7 mouse cellular contexts compared by ENCODE assay signal in genomic region chr13:111044328-111045002, GRCm38 (mm10).
A peak's percentile ranks its signal among the peaks of the same experiment; 100 is the strongest.
DNase-seq lines count a peak whose midpoint lies in the region; ATAC-seq and TF ChIP-seq lines count a peak whose summit lies in the region.

No protein-coding gene starts in this region.

- TF ChIP-seq POLR2A in lung, adult 2 months (IDR thresholded peaks at IDR 0.05; ENCODE audit: borderline replicate concordance, extremely low read depth, low read depth, low read length): no peak

- H3K4me3 ChIP-seq in lung, embryonic 14.5 days (ENCODE audit: low read depth, low read length): no peak overlapping the region
- no peak overlapping the region for H3K4me3 ChIP-seq in lung, adult 2 months (replicated peaks; ENCODE audit: extremely low read depth, low read depth, low read length)
- no peak overlapping the region for H3K4me3 ChIP-seq in heart, embryonic 15.5 days
- no peak overlapping the region for H3K4me3 ChIP-seq in stomach, embryonic 15.5 days (replicated peaks)

- H3K9ac ChIP-seq in lung, embryonic 14.5 days: no peak overlapping the region
- H3K9ac ChIP-seq in heart, embryonic 15.5 days: no peak overlapping the region
- H3K9ac ChIP-seq in stomach, embryonic 15.5 days: no peak overlapping the region

- ATAC-seq in lung, embryonic 14.5 days (ENCODE audit: insufficient read depth): peak; percentile 64; the same call in 1 of the 2 replicates
- peak; percentile 79 for ATAC-seq in heart, embryonic 15.5 days (replicated peaks; ENCODE audit: insufficient number of reproducible peaks, insufficient read depth, low FRiP score, low read depth)
- peak; percentile 66 for ATAC-seq in stomach, embryonic 15.5 days (ENCODE audit: insufficient read depth, low FRiP score, low read depth)

- peaks cover 3% of the 10 kb centered on the region; the same call in 1 of the 2 replicates for H3K4me1 ChIP-seq in lung, embryonic 14.5 days (ENCODE audit: insufficient read depth)
- no peaks in the 10 kb centered on the region for H3K4me1 ChIP-seq in lung, adult 2 months (ENCODE audit: control insufficient read depth, insufficient read depth, low read length)
- H3K4me1 ChIP-seq in heart, embryonic 15.5 days (replicated peaks): peaks cover 10% of the 10 kb centered on the region
- H3K4me1 ChIP-seq in stomach, embryonic 15.5 days: 0 out of 2 replicates have a peak, but pooled peaks cover 6% of the 10 kb centered on the region

- H3K9me3 ChIP-seq in lung, embryonic 14.5 days (ENCODE audit: low read depth, low read length): no peaks in the 10 kb centered on the region
- no peaks in the 10 kb centered on the region for H3K9me3 ChIP-seq in heart, embryonic 15.5 days (replicated peaks)
- no peaks in the 10 kb centered on the region for H3K9me3 ChIP-seq in stomach, embryonic 15.5 days

- intact Hi-C loops in left cerebral cortex, postnatal 25 days (cut with DNase I): loop anchor here (1.0 to 10.0 kb wide), 8 partner anchors 52 to 652 kb away; no protein-coding TSS in a partner anchor

- peak overlapping the region; percentile 52; the same call in 1 of the 2 replicates for H3K27ac ChIP-seq in lung, embryonic 14.5 days (ENCODE audit: low read depth)
- peak overlapping the region; percentile 47 for H3K27ac ChIP-seq in heart, embryonic 15.5 days
- no peak overlapping the region for H3K27ac ChIP-seq in stomach, embryonic 15.5 days

- no peaks in the 10 kb centered on the region for H3K27me3 ChIP-seq in lung, embryonic 14.5 days (ENCODE audit: insufficient read depth, low read length)
- no peaks in the 10 kb centered on the region for H3K27me3 ChIP-seq in heart, embryonic 15.5 days
- no peaks in the 10 kb centered on the region for H3K27me3 ChIP-seq in stomach, embryonic 15.5 days (replicated peaks)

- TF ChIP-seq CTCF in lung, embryonic 14.5 days (IDR thresholded peaks at IDR 0.05; ENCODE audit: low read depth): no peak
- no peak for TF ChIP-seq CTCF in lung, adult 2 months (IDR thresholded peaks at IDR 0.05; ENCODE audit: insufficient read depth, low read length)

- no peaks in the 10 kb centered on the region for H3K36me3 ChIP-seq in lung, embryonic 14.5 days (ENCODE audit: insufficient read depth)
- no peaks in the 10 kb centered on the region for H3K36me3 ChIP-seq in heart, embryonic 15.5 days
- no peaks in the 10 kb centered on the region for H3K36me3 ChIP-seq in stomach, embryonic 15.5 days

- DNase-seq in lung, embryonic 14.5 days: peak; percentile 65
- DNase-seq in lung, adult 2 months: no peak
- DNase-seq in left cerebral cortex, postnatal 25 days (ENCODE audit: low spot score in 2 of 2): peak; percentile 73 to 96
- no peak for DNase-seq in spleen, adult 12 weeks (ENCODE audit: low spot score)
- DNase-seq in neural tube, embryonic 10.5 days (ENCODE audit: extremely low spot score, low spot score): no peak

- no peak overlapping the region for H3K4me2 ChIP-seq in lung, embryonic 14.5 days
- H3K4me2 ChIP-seq in heart, embryonic 15.5 days: peak overlapping the region; percentile 18; the same call in 1 of the 2 replicates
- no peak overlapping the region for H3K4me2 ChIP-seq in stomach, embryonic 15.5 days

- WGBS in lung, embryonic 14.5 days: 19% methylated on average over 10 of the region's 10 CpGs
- WGBS in lung, adult 2 months: 24% methylated on average over 10 of the region's 10 CpGs
- WGBS in heart, embryonic 15.5 days: 18% methylated on average over 10 of the region's 10 CpGs
- WGBS in stomach, embryonic 15.5 days: 36% methylated on average over 10 of the region's 10 CpGs

Comparison
In these comparisons a context has a peak if more than half of its experiments do, and no peak if none do; other contexts are left out.
1. DNase-seq: peak in lung, embryonic 14.5 days (single experiment) and left cerebral cortex, postnatal 25 days (2 of 2); none in lung, adult 2 months (single experiment), spleen, adult 12 weeks (single experiment) and neural tube, embryonic 10.5 days (single experiment).
2. Peak in every context shown above with its lines, with median percentiles within 50 percentile points of each other: ATAC-seq.